Mouse (Mus musculus): ENCODE results near the gene Fbxw4. TPM values are rescaled to one million over a fixed set of nuclear protein-coding genes. Genes with fewer than 3 reads are reported as not detected.

The Fbxw4 gene
- polyA plus RNA-seq, 2 experiments: 6.6 to 52.2 TPM

GRCm38 (mm10) chr19:45595481-45595880 is 64.6 kb downstream of the Fbxw4 start:
- TF ChIP-seq POLR2A (IDR thresholded peaks at IDR 0.05; ENCODE audit: borderline replicate concordance, extremely low read depth, insufficient read depth, insufficient read length): no peak
- H3K9me3 ChIP-seq (ENCODE audit: control insufficient read depth, low read length): no peaks in the 10 kb centered on the region
- H3K4me2 ChIP-seq (replicated peaks; ENCODE audit: low read depth, low read length, severe bottlenecking): no peak overlapping the region
- ATAC-seq (ENCODE audit: low FRiP score, low read depth) (no peak), DNase-seq (ENCODE audit: low spot score) (no peak)
- WGBS: 88% methylated on average over 6 of the region's 6 CpGs
- no peak overlapping the region for H3K27ac ChIP-seq (replicated peaks; ENCODE audit: low read depth, low read length)
- H3K4me1 ChIP-seq (ENCODE audit: control insufficient read depth, insufficient read depth, low read length): no peaks in the 10 kb centered on the region
- no peak overlapping the region for H3K4me3 ChIP-seq (replicated peaks; ENCODE audit: low read length)
- no peaks in the 10 kb centered on the region; the same call in 1 of the 2 replicates for H3K36me3 ChIP-seq (ENCODE audit: control insufficient read depth, insufficient read depth, low read length)
- H3K9ac ChIP-seq (ENCODE audit: low read depth, low read length, severe bottlenecking): no peak overlapping the region
- no peaks in the 10 kb centered on the region for H3K27me3 ChIP-seq (ENCODE audit: control insufficient read depth, insufficient read depth, low read length)

GRCm38 (mm10) chr19:45594079-45594478 is 66.0 kb downstream of the Fbxw4 start:
- Histone ChIP-seq H3K9ac (ENCODE audit: low read depth, low read length, severe bottlenecking) (no peak overlapping the region), H3K4me3 (replicated peaks; ENCODE audit: low read length) (no peak overlapping the region), H3K27ac (replicated peaks; ENCODE audit: low read depth, low read length) (no peak overlapping the region), H3K36me3 (ENCODE audit: control insufficient read depth, insufficient read depth, low read length) (no peaks in the 10 kb centered on the region; the same call in none of the 2 replicates), H3K4me1 (ENCODE audit: control insufficient read depth, insufficient read depth, low read length) (no peaks in the 10 kb centered on the region), H3K9me3 (ENCODE audit: control insufficient read depth, low read length) (no peaks in the 10 kb centered on the region), H3K27me3 (ENCODE audit: control insufficient read depth, insufficient read depth, low read length) (no peaks in the 10 kb centered on the region), H3K4me2 (replicated peaks; ENCODE audit: low read depth, low read length, severe bottlenecking) (no peak overlapping the region)
- TF ChIP-seq POLR2A (IDR thresholded peaks at IDR 0.05; ENCODE audit: borderline replicate concordance, extremely low read depth, insufficient read depth, insufficient read length): no peak
- ATAC-seq (ENCODE audit: low FRiP score, low read depth) (no peak), DNase-seq (ENCODE audit: low spot score) (no peak)
- 91% methylated on average over 7 of the region's 7 CpGs for WGBS

- Histone ChIP-seq H3K27ac (replicated peaks; ENCODE audit: low read depth, low read length) (no peak overlapping the region), H3K9me3 (ENCODE audit: control insufficient read depth, low read length) (no peaks in the 10 kb centered on the region), H3K9ac (ENCODE audit: low read depth, low read length, severe bottlenecking) (no peak overlapping the region), H3K36me3 (ENCODE audit: control insufficient read depth, insufficient read depth, low read length) (no peaks in the 10 kb centered on the region; the same call in none of the 2 replicates), H3K4me3 (replicated peaks; ENCODE audit: low read length) (no peak overlapping the region), H3K4me2 (replicated peaks; ENCODE audit: low read depth, low read length, severe bottlenecking) (no peak overlapping the region), H3K4me1 (ENCODE audit: control insufficient read depth, insufficient read depth, low read length) (no peaks in the 10 kb centered on the region), H3K27me3 (ENCODE audit: control insufficient read depth, insufficient read depth, low read length) (no peaks in the 10 kb centered on the region)
- DNase-seq (ENCODE audit: low spot score) (no peak), ATAC-seq (ENCODE audit: low FRiP score, low read depth) (no peak)
- WGBS: 84% methylated on average over 9 of the region's 9 CpGs
- no peak for TF ChIP-seq POLR2A (IDR thresholded peaks at IDR 0.05; ENCODE audit: borderline replicate concordance, extremely low read depth, insufficient read depth, insufficient read length)
Observed at GRCm38 (mm10) chr19:45592916-45593315, 67.2 kb downstream of the Fbxw4 start.

GRCm38 (mm10) chr19:45591704-45592103 is 68.4 kb downstream of the Fbxw4 start:
- WGBS: 83% methylated on average over 7 of the region's 7 CpGs
- H3K4me3 ChIP-seq (replicated peaks; ENCODE audit: low read length): no peak overlapping the region
- no peak for TF ChIP-seq POLR2A (IDR thresholded peaks at IDR 0.05; ENCODE audit: borderline replicate concordance, extremely low read depth, insufficient read depth, insufficient read length)
- ATAC-seq (ENCODE audit: low FRiP score, low read depth) (no peak), DNase-seq (ENCODE audit: low spot score) (no peak)
- H3K4me1 ChIP-seq (ENCODE audit: control insufficient read depth, insufficient read depth, low read length): no peaks in the 10 kb centered on the region
- no peak overlapping the region for H3K4me2 ChIP-seq (replicated peaks; ENCODE audit: low read depth, low read length, severe bottlenecking)
- no peak overlapping the region for H3K9ac ChIP-seq (ENCODE audit: low read depth, low read length, severe bottlenecking)
- H3K9me3 ChIP-seq (ENCODE audit: control insufficient read depth, low read length): no peaks in the 10 kb centered on the region
- no peaks in the 10 kb centered on the region for H3K27me3 ChIP-seq (ENCODE audit: control insufficient read depth, insufficient read depth, low read length)
- H3K36me3 ChIP-seq (ENCODE audit: control insufficient read depth, insufficient read depth, low read length): peaks cover 3% of the 10 kb centered on the region
- no peak overlapping the region for H3K27ac ChIP-seq (replicated peaks; ENCODE audit: low read depth, low read length)

DNA sequence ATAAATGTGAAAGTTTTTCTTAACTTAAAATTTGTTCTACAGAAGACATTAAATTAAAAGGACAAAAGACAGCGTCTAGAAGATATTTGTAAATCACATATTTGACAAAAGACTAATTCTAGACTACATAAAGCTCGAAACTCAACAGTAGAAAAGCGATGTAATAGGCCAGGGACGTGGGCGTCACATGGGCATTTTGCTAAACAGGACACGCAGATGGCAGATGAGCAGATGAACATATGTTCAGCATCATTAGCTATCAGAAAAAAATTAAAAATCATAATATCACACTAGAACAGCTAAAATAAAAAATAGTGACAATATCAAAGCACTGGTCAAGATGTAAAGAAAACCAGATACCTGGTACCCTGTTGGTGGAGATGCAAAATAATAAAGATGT is 70.4 kb downstream of the Fbxw4 start:
- DNase-seq (ENCODE audit: low spot score): no peak
- no peak for ATAC-seq (ENCODE audit: low FRiP score, low read depth)
- H3K27me3 ChIP-seq (ENCODE audit: control insufficient read depth, insufficient read depth, low read length): no peaks in the 10 kb centered on the region
- WGBS: 94% methylated on average over 6 of the region's 6 CpGs
- TF ChIP-seq POLR2A (IDR thresholded peaks at IDR 0.05; ENCODE audit: borderline replicate concordance, extremely low read depth, insufficient read depth, insufficient read length): no peak
- H3K4me2 ChIP-seq (replicated peaks; ENCODE audit: low read depth, low read length, severe bottlenecking): no peak overlapping the region
- no peaks in the 10 kb centered on the region for H3K9me3 ChIP-seq (ENCODE audit: control insufficient read depth, low read length)
- H3K36me3 ChIP-seq (ENCODE audit: control insufficient read depth, insufficient read depth, low read length): peaks cover 6% of the 10 kb centered on the region
- H3K4me3 ChIP-seq (replicated peaks; ENCODE audit: low read length): no peak overlapping the region
- no peak overlapping the region for H3K27ac ChIP-seq (replicated peaks; ENCODE audit: low read depth, low read length)
- no peak overlapping the region for H3K9ac ChIP-seq (ENCODE audit: low read depth, low read length, severe bottlenecking)
- no peaks in the 10 kb centered on the region for H3K4me1 ChIP-seq (ENCODE audit: control insufficient read depth, insufficient read depth, low read length)

Data from limb, embryonic 14.5 days (tissue).